Mouse (Mus musculus): Measurements from ENCODE around the gene 2410002F23Rik.

- TF ChIP-seq CTCF (IDR thresholded peaks at IDR 0.05; ENCODE audit: extremely low read depth, insufficient read depth, insufficient read length, insufficient replicate concordance) (no peak), POLR2A (IDR thresholded peaks at IDR 0.05; ENCODE audit: low read depth, low read length) (no peak)
Observed at GRCm38 (mm10) chr7:44247971-44248370, 1.4 kb downstream of the 2410002F23Rik start.

All from spleen, adult 2 months (tissue).